Mouse (Mus musculus) embryonic fibroblast, embryonic 13.5 days (primary cell): ENCODE measurements around the gene Gsg1l.

ENCODE experiments used
- CTCF ChIP-seq: IDR thresholded peaks from 2 replicates; pipeline ENCODE4 v1.5.1; 2011; ENCODE audit warnings: mild to moderate bottlenecking, control low read depth, low read length, moderate library complexity, borderline replicate concordance; ENCODE audit not compliant: insufficient read depth
- POLR2A ChIP-seq: IDR thresholded peaks from 2 replicates; pipeline ENCODE4 v1.6.1; 2011; ENCODE audit warnings: low read depth, mild to moderate bottlenecking, control low read depth, low read length, moderate library complexity

DNA sequence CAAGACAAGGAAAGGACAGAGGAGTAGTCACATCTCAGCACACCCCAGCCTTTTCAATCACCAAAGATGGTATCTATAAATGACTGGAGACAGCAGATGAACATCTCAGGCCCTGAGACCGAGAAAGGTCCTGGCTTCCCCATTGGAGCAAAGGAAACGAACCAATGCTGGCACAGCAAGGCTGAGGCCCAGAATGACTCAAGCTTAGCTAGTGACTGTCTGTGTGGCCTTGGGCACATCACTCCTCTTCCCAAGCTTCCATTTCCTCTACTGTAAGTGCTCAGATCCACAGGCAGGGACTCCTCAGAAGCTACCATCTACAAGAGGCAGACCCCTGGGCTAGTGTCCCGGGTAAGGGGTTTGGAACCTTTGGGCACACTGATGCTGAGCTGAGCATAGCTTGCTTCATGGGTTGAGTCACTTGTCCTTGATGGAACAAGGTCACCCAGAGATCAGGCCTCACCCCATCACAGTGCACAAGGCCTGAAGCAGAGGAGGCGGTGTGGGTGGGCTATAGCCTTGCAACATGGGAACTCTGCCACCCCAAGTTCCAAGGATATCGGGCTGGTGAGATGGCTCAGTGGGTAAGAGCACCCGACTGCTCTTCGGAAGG, 17.1 kb upstream of the Gsg1l start:
- TF ChIP-seq CTCF (no peak), POLR2A (no peak)
